Mouse (Mus musculus) embryonic facial prominence, embryonic 12.5 days (tissue): Measurements from ENCODE around the gene Znrd1. TPM values are rescaled to one million over a fixed set of nuclear protein-coding genes. Genes with fewer than 3 reads are reported as not detected.
A peak's percentile ranks its signal among the peaks of the same experiment; 100 is the strongest.

Experiments
- ATAC-seq: fragments of 200-750 bp; cut with Nextera tagmentation; 2 replicates; pipeline ENCODE4 v1.8.0; 2017; ENCODE audit not compliant: insufficient number of reproducible peaks, insufficient read depth, low FRiP score, low TSS enrichment
- H3K27ac ChIP-seq: fragments of 300-500 bp; sonication (generic); 2 replicates; pipeline ENCODE4 v1.5.1; 2016; ENCODE audit warnings: mild to moderate bottlenecking
- H3K27me3 ChIP-seq: fragments of 300-500 bp; sonication (generic); 2 replicates; pipeline ENCODE4 v1.6.1; 2016; ENCODE audit warnings: mild to moderate bottlenecking, moderate library complexity
- H3K36me3 ChIP-seq: fragments of 300-500 bp; sonication (generic); 2 replicates; pipeline ENCODE4 v1.6.1; 2016; ENCODE audit warnings: mild to moderate bottlenecking
- H3K4me1 ChIP-seq: fragments of 300-500 bp; sonication (generic); 2 replicates; pipeline ENCODE4 v1.6.1; 2016
- H3K4me2 ChIP-seq: fragments of 300-500 bp; sonication (generic); replicated peaks from 2 replicates; pipeline ENCODE4 v1.6.1; 2016; ENCODE audit warnings: mild to moderate bottlenecking, moderate library complexity
- H3K4me3 ChIP-seq: fragments of 300-500 bp; sonication (generic); 2 replicates; pipeline ENCODE4 v1.5.1; 2016; ENCODE audit warnings: mild to moderate bottlenecking
- H3K9ac ChIP-seq: fragments of 300-500 bp; sonication (generic); 2 replicates; pipeline ENCODE4 v1.6.1; 2016; ENCODE audit warnings: mild to moderate bottlenecking, moderate library complexity
- H3K9me3 ChIP-seq: fragments of 300-500 bp; sonication (generic); 2 replicates; pipeline ENCODE4 v1.6.1; 2016; ENCODE audit warnings: mild to moderate bottlenecking, moderate library complexity
- WGBS: fragments of 180-500 bp; shearing (Covaris S2); methylation state at CpG from one replicate; pipeline ENCODE4 v1.1.7; 2016; 5-methylcytosine and 5-hydroxymethylcytosine counted together
- polyA plus RNA-seq: library from polyadenylated mRNA; unstranded; fragments of >200 nt; fragmentation: Nextera tagmentation; extraction: Ambion mirVana; gene quantifications from 2 replicates; pipeline ENCODE4 v1.2.1, GENCODE M21; 2016

Gene Znrd1
- polyA plus RNA-seq, 1 experiment from 2014 or later = 98.7 TPM

- Histone ChIP-seq H3K4me2 (peak within 1 kb of the TSS; percentile 72), H3K36me3 (no peaks in the 10 kb centered on the region), H3K9me3 (no peaks in the 10 kb centered on the region), H3K27me3 (peaks cover 70% of the 10 kb centered on the region), H3K27ac (no peak within 1 kb of the TSS), H3K9ac (peak within 1 kb of the TSS; percentile 40; the same call in 1 of the 2 replicates), H3K4me1 (peaks cover 10% of the 10 kb centered on the region; the same call in 1 of the 2 replicates), H3K4me3 (peak within 1 kb of the TSS; percentile 39)
- ATAC-seq = no peak
- 3% methylated on average over 59 of the region's 59 CpGs for WGBS
These were observed 15.4 kb downstream of the Znrd1 start, which contains the start of gene Rnf39 for GRCm38 (mm10) chr17:36942791-36943471. Rnf39 (plus strand) TSS chr17:36942918.

- Histone ChIP-seq H3K4me3 (peak overlapping the region; percentile 39), H3K9ac (no peak overlapping the region), H3K27me3 (peaks cover 69% of the 10 kb centered on the region), H3K27ac (no peak overlapping the region), H3K9me3 (no peaks in the 10 kb centered on the region), H3K4me1 (peaks cover 10% of the 10 kb centered on the region; the same call in 1 of the 2 replicates), H3K36me3 (no peaks in the 10 kb centered on the region), H3K4me2 (peak overlapping the region; percentile 72)
- WGBS = 52% methylated on average over 10 of the region's 10 CpGs
- ATAC-seq = no peak
These were observed 16.0 kb downstream of the Znrd1 start for GRCm38 (mm10) chr17:36942391-36942790.

GRCm38 (mm10) chr17:36938056-36938455, 20.3 kb downstream of the Znrd1 start:
- WGBS = 90% methylated on average over 2 of the region's 2 CpGs
- H3K9ac ChIP-seq = no peak overlapping the region

GRCm38 (mm10) chr17:36931806-36932205, 26.6 kb downstream of the Znrd1 start:
- no peak overlapping the region for H3K27ac ChIP-seq
- 72% methylated on average over 2 of the region's 2 CpGs for WGBS
- ATAC-seq = no peak

More at GRCm38 (mm10) chr17:36938056-36938455, 20.3 kb downstream of the Znrd1 start:
- peaks cover 28% of the 10 kb centered on the region for H3K27me3 ChIP-seq
- H3K4me3 ChIP-seq = no peak overlapping the region
- no peak overlapping the region for H3K27ac ChIP-seq
- no peak for ATAC-seq
- no peak overlapping the region for H3K4me2 ChIP-seq
- no peaks in the 10 kb centered on the region for H3K36me3 ChIP-seq
- H3K4me1 ChIP-seq = peaks cover 5% of the 10 kb centered on the region; the same call in 1 of the 2 replicates
- H3K9me3 ChIP-seq = no peaks in the 10 kb centered on the region

GRCm38 (mm10) chr17:36931130-36931529, 27.2 kb downstream of the Znrd1 start:
- no peak for ATAC-seq
- Histone ChIP-seq H3K27me3 (no peaks in the 10 kb centered on the region), H3K4me3 (no peak overlapping the region), H3K4me2 (no peak overlapping the region), H3K36me3 (no peaks in the 10 kb centered on the region), H3K27ac (no peak overlapping the region), H3K4me1 (no peaks in the 10 kb centered on the region), H3K9me3 (no peaks in the 10 kb centered on the region), H3K9ac (no peak overlapping the region)
- WGBS = 79% methylated on average over 4 of the region's 4 CpGs

More at GRCm38 (mm10) chr17:36931806-36932205, 26.6 kb downstream of the Znrd1 start:
- H3K27me3 ChIP-seq = no peaks in the 10 kb centered on the region
- H3K9me3 ChIP-seq = no peaks in the 10 kb centered on the region
- no peak overlapping the region for H3K4me3 ChIP-seq
- H3K4me2 ChIP-seq = no peak overlapping the region
- H3K4me1 ChIP-seq = no peaks in the 10 kb centered on the region
- no peaks in the 10 kb centered on the region for H3K36me3 ChIP-seq
- H3K9ac ChIP-seq = no peak overlapping the region

GRCm38 (mm10) chr17:36930233-36930632, 28.1 kb downstream of the Znrd1 start:
- no peak for ATAC-seq
- WGBS = 85% methylated on average over 6 of the region's 6 CpGs
- Histone ChIP-seq H3K9me3 (no peaks in the 10 kb centered on the region), H3K4me3 (no peak overlapping the region), H3K4me1 (no peaks in the 10 kb centered on the region), H3K27me3 (no peaks in the 10 kb centered on the region), H3K9ac (no peak overlapping the region), H3K4me2 (no peak overlapping the region), H3K36me3 (no peaks in the 10 kb centered on the region), H3K27ac (no peak overlapping the region)

GRCm38 (mm10) chr17:36929236-36929932, 29.0 kb downstream of the Znrd1 start:
- Histone ChIP-seq H3K4me2 (no peak overlapping the region), H3K4me1 (no peaks in the 10 kb centered on the region), H3K4me3 (no peak overlapping the region), H3K27ac (no peak overlapping the region), H3K36me3 (no peaks in the 10 kb centered on the region), H3K9ac (no peak overlapping the region), H3K27me3 (no peaks in the 10 kb centered on the region), H3K9me3 (no peaks in the 10 kb centered on the region)
- no peak for ATAC-seq
- 83% methylated on average over 12 of the region's 12 CpGs for WGBS

GRCm38 (mm10) chr17:36927496-36928120, 30.8 kb downstream of the Znrd1 start:
- H3K4me3 ChIP-seq = no peak overlapping the region
- H3K36me3 ChIP-seq = no peaks in the 10 kb centered on the region
- H3K4me2 ChIP-seq = no peak overlapping the region
- no peak overlapping the region for H3K27ac ChIP-seq
- no peaks in the 10 kb centered on the region for H3K27me3 ChIP-seq
- no peak for ATAC-seq
- WGBS = 48% methylated on average over 10 of the region's 10 CpGs
- H3K4me1 ChIP-seq = no peaks in the 10 kb centered on the region
- no peaks in the 10 kb centered on the region for H3K9me3 ChIP-seq
- no peak overlapping the region for H3K9ac ChIP-seq

- Histone ChIP-seq H3K4me1 (no peaks in the 10 kb centered on the region), H3K27me3 (0 out of 2 replicates have a peak, but pooled peaks cover 3% of the 10 kb centered on the region), H3K4me3 (no peak overlapping the region), H3K27ac (no peak overlapping the region), H3K36me3 (no peaks in the 10 kb centered on the region), H3K9ac (no peak overlapping the region), H3K9me3 (no peaks in the 10 kb centered on the region), H3K4me2 (no peak overlapping the region)
- no peak for ATAC-seq
- WGBS = 61% methylated on average over 4 of the region's 4 CpGs
These were observed 34.9 kb downstream of the Znrd1 start for GRCm38 (mm10) chr17:36923491-36923890.

GRCm38 (mm10) chr17:36922715-36923114, 35.6 kb downstream of the Znrd1 start:
- Histone ChIP-seq H3K27me3 (0 out of 2 replicates have a peak, but pooled peaks cover 3% of the 10 kb centered on the region), H3K9ac (no peak overlapping the region), H3K36me3 (no peaks in the 10 kb centered on the region), H3K4me3 (no peak overlapping the region), H3K9me3 (no peaks in the 10 kb centered on the region), H3K27ac (no peak overlapping the region), H3K4me2 (no peak overlapping the region), H3K4me1 (no peaks in the 10 kb centered on the region)
- ATAC-seq = no peak
- WGBS = 80% methylated on average over 4 of the region's 4 CpGs

GRCm38 (mm10) chr17:36920239-36920638, 38.1 kb downstream of the Znrd1 start:
- H3K4me2 ChIP-seq = no peak overlapping the region
- 49% methylated on average over 15 of the region's 15 CpGs for WGBS
- 0 out of 2 replicates have a peak, but pooled peaks cover 3% of the 10 kb centered on the region for H3K27me3 ChIP-seq
- H3K4me1 ChIP-seq = no peaks in the 10 kb centered on the region
- no peaks in the 10 kb centered on the region for H3K9me3 ChIP-seq
- H3K9ac ChIP-seq = no peak overlapping the region
- H3K36me3 ChIP-seq = no peaks in the 10 kb centered on the region
- ATAC-seq = no peak
- H3K27ac ChIP-seq = no peak overlapping the region
- no peak overlapping the region for H3K4me3 ChIP-seq
